27 mouse cellular contexts compared by ENCODE assay signal in genomic region chr9:103780598-103780997, GRCm38 (mm10). TPM values are rescaled to one million over a fixed set of nuclear protein-coding genes. Genes with fewer than 3 reads are reported as not detected.
"Had no signal": no experiment of that assay in that cellular context is flagged by ENCODE, and none has a peak within 500 bp of the region (broad histone marks: within the 10 kb centered on the region; RNA-seq: fewer than 3 reads in every experiment).

No protein-coding gene starts in this region.

- H3K4me2 ChIP-seq: heart, embryonic 11.5 days; heart, embryonic 13.5 days; heart, embryonic 15.5 days; hindbrain, embryonic 12.5 days; hindbrain, embryonic 14.5 days; kidney, embryonic 15.5 days; limb, embryonic 12.5 days; liver, embryonic 11.5 days; liver, embryonic 13.5 days; liver, embryonic 15.5 days had no signal

- DNase-seq: gastrocnemius, adult 2 months; gastrocnemius, postnatal 10 days; gastrocnemius, postnatal 25 days; heart, postnatal 14 days; heart, postnatal 4 days; kidney, adult 18-20 months; kidney, postnatal 10 days; kidney, postnatal 25 days; kidney, postnatal 4 days; liver; liver, embryonic 13.5 days had no signal

- H3K36me3 ChIP-seq: heart, embryonic 13.5 days; heart, embryonic 15.5 days; hindbrain, embryonic 10.5 days; hindbrain, embryonic 12.5 days; kidney, embryonic 15.5 days; limb, embryonic 10.5 days; limb, embryonic 12.5 days; liver, embryonic 13.5 days; liver, embryonic 15.5 days had no signal

- H3K27ac ChIP-seq: gastrocnemius, adult 2 months; heart, embryonic 13.5 days; heart, embryonic 15.5 days; hindbrain, embryonic 10.5 days; hindbrain, embryonic 12.5 days; hindbrain, embryonic 14.5 days; kidney, embryonic 15.5 days; layer of hippocampus, adult 2 months; limb, embryonic 10.5 days; limb, embryonic 12.5 days; liver, embryonic 13.5 days; liver, embryonic 15.5 days had no signal

- H3K4me1 ChIP-seq: heart, embryonic 13.5 days; heart, embryonic 15.5 days; hindbrain, embryonic 10.5 days; hindbrain, embryonic 12.5 days; liver, embryonic 13.5 days; liver, embryonic 15.5 days had no signal

- H3K4me3 ChIP-seq: gastrocnemius, adult 2 months; heart, embryonic 13.5 days; heart, embryonic 15.5 days; hindbrain, embryonic 10.5 days; hindbrain, embryonic 12.5 days; kidney, embryonic 15.5 days; layer of hippocampus, adult 2 months; left cerebral cortex, adult 2 months; limb, embryonic 10.5 days; limb, embryonic 12.5 days; liver, embryonic 13.5 days; liver, embryonic 15.5 days had no signal

- ATAC-seq: forebrain, embryonic 16.5 days; hindbrain, embryonic 16.5 days; inflammation-experienced regulatory T-cells, adult 6 months had no signal

- H3K9me3 ChIP-seq: heart, embryonic 13.5 days; heart, embryonic 15.5 days; hindbrain, embryonic 10.5 days; hindbrain, embryonic 12.5 days; kidney, embryonic 15.5 days; limb, embryonic 10.5 days; limb, embryonic 12.5 days; liver, embryonic 13.5 days; liver, embryonic 15.5 days had no signal

- H3K27me3 ChIP-seq: heart, embryonic 13.5 days; heart, embryonic 15.5 days; hindbrain, embryonic 12.5 days; kidney, embryonic 15.5 days; limb, embryonic 12.5 days; liver, embryonic 13.5 days; liver, embryonic 15.5 days had no signal

- H3K9ac ChIP-seq: heart, embryonic 13.5 days; heart, embryonic 15.5 days; hindbrain, embryonic 12.5 days; hindbrain, embryonic 14.5 days; kidney, embryonic 15.5 days; limb, embryonic 12.5 days; liver, embryonic 13.5 days; liver, embryonic 15.5 days had no signal

RNA-seq across cellular contexts. Expression of gene Tmem108, which starts 19.0 kb away (rescaled TPM):
- total RNA-seq: gastrocnemius, adult 2 months; gastrocnemius, postnatal 25 days had no signal
